Mouse (Mus musculus) heart, postnatal 25 days (tissue): ENCODE measurements around the gene Dffb. TPM values are rescaled to one million over a fixed set of nuclear protein-coding genes. Genes with fewer than 3 reads are reported as not detected.
"Not testable (repeated sequence)": the region's sequence is repeated elsewhere in the genome, so short reads cannot be mapped to it uniquely, and the experiment has no call there.

ENCODE experiments used
- DNase-seq: peaks from one replicate; pipeline ENCODE4 v3.0.0; 2022; ENCODE audit warnings: low spot score
- intact Hi-C: fragments of 180-260 bp; cut with DNase I; formaldehyde crosslinking; loops from one replicate; pipeline ENCODE4 v1.15.1; 2025
- total RNA-seq, 2 experiments: library from RNA; stranded (reverse); gene quantifications; 2 replicates each; pipeline ENCODE4 v1.2.3; 2021

The Dffb gene
- total RNA-seq, 2 experiments from 2014 or later, result 2.5 to 3.7 TPM

DNA sequence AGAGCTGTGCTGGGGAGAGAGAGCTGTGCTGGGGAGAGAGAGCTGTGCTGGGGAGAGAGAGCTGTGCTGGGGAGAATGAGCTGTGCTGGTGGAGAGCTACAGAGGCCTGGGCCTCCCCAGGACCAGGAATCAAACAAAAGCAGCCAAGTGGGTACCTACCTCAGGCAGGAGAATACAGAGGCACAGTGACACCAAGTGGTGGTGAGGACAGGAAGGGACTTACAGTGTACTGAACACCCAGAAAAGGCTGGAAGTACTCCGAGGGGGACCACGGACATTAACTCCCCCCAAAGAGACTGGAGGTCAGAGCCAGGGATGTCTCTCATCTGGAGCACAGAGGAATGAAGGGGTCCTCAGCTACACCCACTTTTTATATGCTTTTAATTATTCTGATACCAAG, 6.9 kb downstream of the Dffb start:
- intact Hi-C loops, result no loop called here
- no peak for DNase-seq

GRCm38 (mm10) chr4:153967556-153967955, 7.4 kb downstream of the Dffb start:
- intact Hi-C loops, result no loop called here
- no peak for DNase-seq

- intact Hi-C loops, result no loop called here
- no peak for DNase-seq
These were observed 8.3 kb downstream of the Dffb start for GRCm38 (mm10) chr4:153966651-153967050.

- no peak for DNase-seq
- intact Hi-C loops, result no loop called here
These were observed 12.3 kb downstream of the Dffb start for GRCm38 (mm10) chr4:153962631-153963030.

- DNase-seq, result no peak
- intact Hi-C loops, result loop anchor here (2.0 to 10.0 kb wide), 2 partner anchors 17 to 187 kb away; partner anchors contain the start of genes Cep104, Dffb, Trp73 and Wrap73
These were observed 17.3 kb downstream of the Dffb start for GRCm38 (mm10) chr4:153957444-153958250.

GRCm38 (mm10) chr4:153956569-153957405, 18.1 kb downstream of the Dffb start, which contains the start of gene A430005L14Rik:
TSS of gene A430005L14Rik (plus strand) at chr4:153957237.
- intact Hi-C loops, result loop anchor here (10.0 kb wide), 1 partner anchor 188 kb away; the partner anchor contains the start of genes Trp73 and Wrap73
- peak; percentile 95 for DNase-seq

- intact Hi-C loops, result loop anchor here (10.0 kb wide), 1 partner anchor 189 kb away; the partner anchor contains the start of genes Trp73 and Wrap73
- DNase-seq, result no peak
These were observed 19.3 kb downstream of the Dffb start for GRCm38 (mm10) chr4:153955651-153956050.

GRCm38 (mm10) chr4:153951692-153952091, 23.2 kb downstream of the Dffb start:
- intact Hi-C loops, result loop anchor here (10.0 kb wide), 1 partner anchor 193 kb away; the partner anchor contains the start of genes Trp73 and Wrap73
- no peak for DNase-seq

- no peak for DNase-seq
- intact Hi-C loops, result loop anchor here (10.0 kb wide), 1 partner anchor 194 kb away; the partner anchor contains the start of genes Trp73 and Wrap73
These were observed 23.8 kb downstream of the Dffb start for GRCm38 (mm10) chr4:153951150-153951549.

GRCm38 (mm10) chr4:153950372-153950771, 24.6 kb downstream of the Dffb start:
- intact Hi-C loops, result loop anchor here (10.0 kb wide), 1 partner anchor 194 kb away; the partner anchor contains the start of genes Trp73 and Wrap73
- DNase-seq, result no peak

DNA sequence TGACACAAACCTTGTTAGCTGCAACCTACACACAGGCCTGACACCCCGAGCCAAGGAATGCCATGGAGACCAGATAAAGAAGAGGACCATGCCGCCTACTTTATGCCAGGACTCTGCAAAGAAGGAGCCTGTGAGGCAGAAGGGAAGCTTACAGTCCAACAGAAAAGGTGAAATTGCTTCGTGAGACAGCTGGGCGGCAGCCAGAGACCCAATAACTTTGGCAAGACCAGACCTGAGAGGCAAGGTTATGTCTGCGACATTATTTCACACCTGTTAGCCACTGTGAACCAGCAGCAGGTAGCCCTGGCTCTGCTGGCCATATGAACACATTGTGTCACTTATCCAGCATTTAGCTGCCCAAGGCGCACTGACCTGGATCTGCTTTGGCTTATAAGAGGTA, 29.2 kb downstream of the Dffb start:
- intact Hi-C loops, result no loop called here
- DNase-seq, result no peak

DNA sequence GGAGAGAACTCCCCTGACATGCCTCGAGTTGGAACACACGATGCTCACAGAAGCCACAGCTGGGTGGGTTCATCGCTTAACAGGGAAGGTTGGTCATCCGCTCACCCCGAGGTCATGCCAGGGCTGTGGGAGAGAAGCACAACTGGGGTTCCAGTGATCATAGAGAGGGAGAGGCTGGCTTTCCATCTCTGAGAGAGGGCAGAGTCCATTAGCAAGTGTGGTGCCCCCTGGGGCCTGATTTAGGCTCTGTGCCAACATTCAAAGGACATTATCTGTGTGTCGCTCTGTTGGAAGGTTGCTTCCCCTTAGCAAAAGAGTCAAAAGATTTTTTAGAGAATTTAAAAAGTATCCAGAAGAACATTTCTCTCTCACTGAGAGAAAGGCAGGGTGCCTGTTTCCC, 30.7 kb downstream of the Dffb start:
- DNase-seq, result no peak
- intact Hi-C loops, result loop anchor here (5.0 kb wide), 1 partner anchor 1412 kb away; no protein-coding TSS in a partner anchor

GRCm38 (mm10) chr4:153943243-153943642, 31.7 kb downstream of the Dffb start:
- no peak for DNase-seq
- intact Hi-C loops, result loop anchor here (5.0 kb wide), 1 partner anchor 1411 kb away; no protein-coding TSS in a partner anchor

DNA sequence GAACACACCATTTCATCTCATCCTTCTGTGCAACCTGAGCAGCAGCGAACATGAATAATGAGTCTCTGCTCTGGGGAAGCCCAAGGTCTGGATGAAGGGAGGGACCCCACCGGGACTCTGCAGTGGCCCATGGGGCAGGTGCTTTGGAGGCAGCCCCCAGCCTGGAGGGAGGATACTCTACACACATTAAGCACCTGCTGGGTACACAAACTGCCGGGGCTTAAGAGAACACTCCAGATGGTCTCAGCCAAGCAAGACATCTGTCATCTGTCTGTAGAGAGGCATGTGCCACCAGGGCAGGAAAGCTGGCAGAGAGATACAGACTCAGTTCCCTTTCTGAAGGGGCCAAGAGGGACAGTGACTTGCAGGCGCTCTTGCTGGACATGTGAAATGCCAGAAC, 45.0 kb downstream of the Dffb start:
- no peak for DNase-seq
- intact Hi-C loops, result no loop called here

DNA sequence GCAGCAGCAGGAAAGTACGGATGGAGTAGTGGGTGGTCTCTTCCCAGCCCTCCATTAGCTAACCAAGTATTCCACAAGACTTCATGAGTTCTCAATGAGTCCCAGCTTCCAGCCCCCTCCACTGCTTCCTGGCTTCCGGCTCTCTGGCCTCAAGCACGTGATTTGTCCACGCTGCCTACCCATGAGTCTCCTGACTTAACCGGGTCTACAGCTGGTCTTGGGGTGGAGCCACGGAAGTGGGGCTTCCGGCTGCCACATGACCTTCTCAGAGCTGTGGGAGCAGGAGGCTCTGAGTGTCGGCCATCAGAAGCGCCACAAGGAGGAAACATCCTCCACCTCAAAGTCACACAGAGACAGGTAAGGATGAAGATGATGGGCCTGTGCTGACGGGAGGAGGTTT, 45.5 kb downstream of the Dffb start:
- DNase-seq, result no peak
- intact Hi-C loops, result no loop called here

DNA sequence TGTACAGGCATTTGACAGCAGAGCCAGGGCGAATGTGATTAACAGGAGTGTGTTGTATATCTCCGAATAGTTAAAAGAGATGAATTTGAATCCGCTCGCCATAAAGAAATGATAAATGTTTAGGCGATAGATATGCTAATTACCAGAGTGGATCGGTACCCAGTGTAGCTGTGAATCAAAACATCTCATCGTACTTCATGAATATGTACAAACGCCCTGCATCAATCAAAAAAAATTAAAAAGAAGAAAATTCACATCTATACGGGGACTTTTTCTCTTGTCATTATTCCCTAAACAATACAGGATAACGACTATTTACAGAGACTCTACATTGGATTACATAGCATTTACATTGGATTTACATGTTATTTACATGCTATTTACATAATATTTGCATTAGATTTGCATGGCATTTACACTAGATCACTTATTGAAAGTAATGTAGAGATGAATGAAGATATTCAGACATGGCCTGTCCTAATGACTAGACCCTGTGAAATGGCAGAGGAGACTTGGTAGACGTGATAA, 46.1 kb downstream of the Dffb start:
- DNase-seq, result no peak
- intact Hi-C loops, result no loop called here

DNA sequence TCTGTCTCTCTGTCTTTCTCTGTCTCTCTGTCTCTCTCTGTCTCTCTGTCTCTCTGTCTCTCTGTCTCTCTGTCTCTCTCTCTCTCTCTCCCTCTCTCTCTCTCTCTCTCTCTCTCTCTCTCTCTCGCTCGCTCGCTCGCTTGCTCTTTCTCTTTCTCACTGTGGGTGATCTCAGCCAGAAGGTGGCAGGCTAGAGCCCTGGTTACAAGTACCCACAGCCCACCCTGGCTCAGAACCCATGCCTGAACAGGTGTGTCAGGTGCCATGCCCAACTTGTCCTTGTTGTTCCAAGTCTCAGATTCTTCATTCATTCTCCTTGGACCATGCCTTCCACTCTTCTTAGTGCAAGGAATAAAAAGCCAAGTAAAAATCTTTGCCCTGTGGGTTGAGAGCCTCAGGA, 52.8 kb downstream of the Dffb start:
- DNase-seq, intact Hi-C loops: not testable (repeated sequence)

- intact Hi-C loops, result no loop called here
- DNase-seq, result no peak
These were observed 54.3 kb downstream of the Dffb start for GRCm38 (mm10) chr4:153920517-153921233.

GRCm38 (mm10) chr4:153917773-153918500, 57.0 kb downstream of the Dffb start:
- DNase-seq, result no peak
- intact Hi-C loops, result no loop called here
